Mouse (Mus musculus) heart, adult 2 months (tissue): Measurements from ENCODE around the gene Tmem215.

Source experiments
- CTCF ChIP-seq: fragments of 200-600 bp; IDR thresholded peaks from 2 replicates; pipeline ENCODE4 v1.8.1; 2022; ENCODE audit warnings: antibody characterized with exemption, mild to moderate bottlenecking, moderate library complexity
- EP300 ChIP-seq: fragments of 200-500 bp; IDR thresholded peaks from 2 replicates; pipeline ENCODE4 v1.6.1; 2011; ENCODE audit warnings: low read depth, low read length, control low read depth; ENCODE audit not compliant: insufficient read depth
- POLR2A ChIP-seq: fragments of 200-500 bp; IDR thresholded peaks from 2 replicates; pipeline ENCODE4 v1.6.1; 2011; ENCODE audit warnings: mild to moderate bottlenecking, low read depth, low read length, control low read depth; ENCODE audit not compliant: insufficient read depth

DNA sequence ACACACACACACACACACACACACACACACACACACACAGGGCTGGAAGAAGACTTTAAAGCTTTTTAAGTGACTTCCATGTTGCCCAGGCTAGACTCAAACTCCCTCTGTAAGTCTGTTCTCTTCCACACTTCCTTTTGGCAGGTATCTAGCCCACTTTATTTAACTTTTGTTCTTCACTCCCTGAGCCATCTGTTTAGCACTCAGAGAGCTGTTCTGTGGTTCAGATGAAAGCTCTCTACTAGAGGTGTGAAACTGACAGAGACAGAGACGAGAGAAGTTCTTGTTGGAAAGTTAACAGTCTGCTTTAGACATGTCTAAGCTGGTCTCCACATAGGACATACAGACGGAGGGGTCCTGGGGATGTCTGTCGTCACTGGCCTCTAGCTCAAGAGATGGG lies 30.5 kb downstream of the Tmem215 start:
- TF ChIP-seq CTCF (no peak), POLR2A (no peak), EP300 (no peak)
